Mouse (Mus musculus) midbrain, embryonic 12.5 days (tissue): ENCODE results near the gene Dxo. TPM values are rescaled to one million over a fixed set of nuclear protein-coding genes. Genes with fewer than 3 reads are reported as not detected.
A peak's percentile ranks its signal among the peaks of the same experiment; 100 is the strongest.

Experiments
- ATAC-seq: fragments of 200-750 bp; cut with Nextera tagmentation; 2 replicates; pipeline ENCODE4 v1.8.0; 2017; ENCODE audit warnings: low read depth, moderate TSS enrichment, moderate library complexity; ENCODE audit not compliant: low FRiP score
- H3K27ac ChIP-seq: fragments of 300-500 bp; sonication (generic); replicated peaks from 2 replicates; pipeline ENCODE4 v1.5.1; 2016; ENCODE audit warnings: mild to moderate bottlenecking
- H3K27me3 ChIP-seq: fragments of 300-500 bp; sonication (generic); 2 replicates; pipeline ENCODE4 v1.6.1; 2016; ENCODE audit warnings: mild to moderate bottlenecking
- H3K36me3 ChIP-seq: fragments of 300-500 bp; sonication (generic); 2 replicates; pipeline ENCODE4 v1.6.1; 2016
- H3K4me1 ChIP-seq: fragments of 300-500 bp; sonication (generic); 2 replicates; pipeline ENCODE4 v1.6.1; 2016
- H3K4me2 ChIP-seq: fragments of 300-500 bp; sonication (generic); replicated peaks from 2 replicates; pipeline ENCODE4 v1.6.1; 2016; ENCODE audit warnings: mild to moderate bottlenecking, moderate library complexity
- H3K4me3 ChIP-seq: fragments of 300-500 bp; sonication (generic); 2 replicates; pipeline ENCODE4 v1.5.1; 2016; ENCODE audit warnings: mild to moderate bottlenecking
- H3K9ac ChIP-seq: fragments of 300-500 bp; sonication (generic); replicated peaks from 2 replicates; pipeline ENCODE4 v1.6.1; 2016; ENCODE audit warnings: mild to moderate bottlenecking, moderate library complexity
- H3K9me3 ChIP-seq: fragments of 300-500 bp; sonication (generic); 2 replicates; pipeline ENCODE4 v1.6.1; 2016; ENCODE audit warnings: mild to moderate bottlenecking
- WGBS: fragments of 180-500 bp; shearing (Covaris S2); methylation state at CpG from one replicate; pipeline ENCODE4 v1.1.7; 2016; 5-methylcytosine and 5-hydroxymethylcytosine counted together
- polyA plus RNA-seq: library from polyadenylated mRNA; unstranded; fragments of >200 nt; fragmentation: Nextera tagmentation; extraction: Ambion mirVana; gene quantifications from 2 replicates; pipeline ENCODE4 v1.2.1, GENCODE M21; 2016

The Dxo gene
- polyA plus RNA-seq, 1 experiment from 2014 or later, result 72.7 TPM

DNA sequence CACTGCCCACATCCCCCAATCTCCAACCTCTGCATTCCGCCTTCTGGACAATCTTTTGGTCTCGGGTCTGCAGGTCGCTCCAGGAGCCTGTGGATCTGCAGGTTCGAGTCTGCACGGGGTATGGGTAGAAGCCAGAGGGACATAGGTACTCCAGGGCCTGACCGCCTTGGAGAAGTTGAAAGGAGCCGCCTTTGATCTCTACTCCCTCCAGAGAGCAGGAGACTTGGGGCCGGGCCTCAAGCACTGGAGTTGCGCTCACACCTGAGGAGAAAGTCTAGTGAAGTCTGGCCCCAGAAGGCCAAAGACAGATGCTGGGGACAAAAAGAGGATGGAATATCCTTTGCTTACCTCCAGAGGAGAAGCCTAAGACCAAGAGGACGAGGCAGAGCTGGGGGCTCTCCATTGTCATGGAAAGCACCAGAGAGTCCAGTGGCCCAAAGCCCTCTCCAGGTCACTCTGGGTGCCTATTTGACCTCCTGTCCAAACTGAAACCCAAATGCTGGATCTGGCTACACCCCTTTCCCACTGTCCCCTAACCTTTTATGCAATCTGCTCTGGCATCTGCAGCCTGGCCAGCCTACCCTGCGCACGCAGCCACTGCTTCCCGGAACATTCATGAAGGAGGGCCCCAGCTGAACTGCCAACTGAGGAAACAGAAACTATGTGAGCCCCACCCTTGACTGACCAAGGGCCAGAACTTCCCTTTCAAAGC, 25.0 kb downstream of the Dxo start:
- 72% methylated on average over 13 of the region's 13 CpGs for WGBS
- Histone ChIP-seq H3K9ac (no peak overlapping the region), H3K36me3 (peaks cover 10% of the 10 kb centered on the region), H3K9me3 (no peaks in the 10 kb centered on the region), H3K27ac (no peak overlapping the region), H3K4me1 (no peaks in the 10 kb centered on the region), H3K27me3 (0 out of 2 replicates have a peak, but pooled peaks cover 3% of the 10 kb centered on the region), H3K4me2 (no peak overlapping the region), H3K4me3 (no peak overlapping the region)
- no peak for ATAC-seq

DNA sequence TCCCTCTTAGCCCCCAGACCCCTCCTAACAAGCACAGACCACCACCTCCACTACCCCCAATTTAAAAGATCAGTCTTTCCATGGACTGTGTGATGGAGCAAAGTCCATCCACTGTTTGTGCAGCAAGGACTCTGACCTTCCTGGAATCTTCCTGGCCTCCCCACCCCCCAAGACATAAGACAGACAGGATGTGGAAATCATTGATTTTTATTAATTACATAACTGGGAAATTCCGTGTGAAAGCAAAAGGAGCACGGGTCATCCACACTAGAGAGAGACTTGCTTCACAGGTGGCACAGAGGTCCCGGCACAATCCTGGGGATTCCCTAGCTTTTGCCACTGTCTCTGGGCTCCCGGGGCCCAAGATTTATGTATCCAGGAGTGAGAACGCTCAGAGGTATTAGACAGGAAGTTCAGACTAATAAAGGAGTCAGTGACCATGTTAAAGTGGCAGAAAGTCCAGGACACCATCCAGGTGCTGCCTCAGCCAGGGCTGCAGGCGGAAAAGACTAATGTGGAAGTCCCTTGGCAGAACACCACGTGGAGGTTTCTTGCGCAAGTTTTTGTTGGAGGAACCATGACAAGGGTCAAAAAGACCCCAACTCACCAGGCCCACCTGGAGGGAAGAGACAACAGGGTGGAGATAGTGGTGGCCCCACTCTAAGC, 25.7 kb downstream of the Dxo start, which contains the start of gene Cfb:
Gene Cfb (minus strand): TSS at position 103 of the 666 bp plus-strand sequence.
- no peaks in the 10 kb centered on the region for H3K4me1 ChIP-seq
- 78% methylated on average over 8 of the region's 8 CpGs for WGBS
- no peak for ATAC-seq
- H3K36me3 ChIP-seq, result 0 out of 2 replicates have a peak, but pooled peaks cover 5% of the 10 kb centered on the region
- 0 out of 2 replicates have a peak, but pooled peaks cover 3% of the 10 kb centered on the region for H3K27me3 ChIP-seq
- no peak within 1 kb of the TSS for H3K9ac ChIP-seq
- no peak within 1 kb of the TSS for H3K27ac ChIP-seq
- H3K4me2 ChIP-seq, result no peak within 1 kb of the TSS
- H3K4me3 ChIP-seq, result no peak within 1 kb of the TSS
- no peaks in the 10 kb centered on the region for H3K9me3 ChIP-seq

DNA sequence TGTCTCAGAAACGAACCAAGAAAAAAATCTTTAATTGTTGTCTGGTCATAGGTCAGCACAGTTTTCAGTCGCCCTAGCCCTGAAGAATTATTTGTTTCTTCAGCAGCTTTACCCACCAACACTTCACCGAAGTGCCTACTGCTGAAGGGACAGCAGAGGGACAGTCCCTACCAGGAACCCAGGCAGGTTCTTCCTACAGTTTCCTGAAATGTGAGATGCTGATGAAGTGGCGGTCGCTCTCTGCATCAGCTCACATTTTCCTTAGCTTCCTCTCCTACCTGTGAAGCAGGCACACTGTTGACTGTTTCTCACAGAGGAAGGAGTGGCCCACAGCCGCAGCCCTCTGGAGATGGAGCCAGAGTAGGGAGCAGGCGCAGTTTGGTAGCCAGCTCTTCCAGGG, 29.2 kb downstream of the Dxo start:
- no peak for ATAC-seq
- H3K9me3 ChIP-seq, result no peaks in the 10 kb centered on the region
- 73% methylated on average over 7 of the region's 7 CpGs for WGBS
- H3K4me3 ChIP-seq, result no peak overlapping the region
- no peak overlapping the region for H3K4me2 ChIP-seq
- H3K4me1 ChIP-seq, result no peaks in the 10 kb centered on the region
- no peak overlapping the region for H3K27ac ChIP-seq
- H3K36me3 ChIP-seq, result no peaks in the 10 kb centered on the region
- H3K9ac ChIP-seq, result no peak overlapping the region
- 0 out of 2 replicates have a peak, but pooled peaks cover 3% of the 10 kb centered on the region for H3K27me3 ChIP-seq

DNA sequence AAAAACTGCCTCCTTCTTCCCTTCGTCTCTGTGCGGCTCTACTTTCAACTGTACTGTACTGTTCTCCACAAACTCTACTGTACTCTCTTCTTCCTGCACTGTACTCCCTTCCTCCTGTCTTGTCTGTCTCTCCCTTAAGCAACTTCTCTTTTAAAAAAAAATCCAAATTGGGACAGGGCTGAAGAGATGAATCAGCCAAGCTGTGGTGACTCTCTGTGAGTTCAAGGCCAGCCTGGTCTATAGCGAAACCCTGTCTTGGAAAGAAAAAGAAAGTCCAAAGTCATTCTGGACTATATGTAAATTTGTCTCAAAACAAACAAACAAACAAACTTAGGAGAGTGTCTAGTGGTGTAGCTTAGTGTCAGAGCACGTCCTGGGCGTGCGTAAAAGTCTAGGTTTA, 37.5 kb downstream of the Dxo start:
- Histone ChIP-seq H3K9me3 (no peaks in the 10 kb centered on the region), H3K36me3 (no peaks in the 10 kb centered on the region), H3K4me2 (no peak overlapping the region), H3K4me3 (no peak overlapping the region), H3K4me1 (no peaks in the 10 kb centered on the region), H3K27me3 (no peaks in the 10 kb centered on the region), H3K27ac (no peak overlapping the region), H3K9ac (no peak overlapping the region)
- 97% methylated on average over 6 of the region's 6 CpGs for WGBS
- ATAC-seq, result no peak

DNA sequence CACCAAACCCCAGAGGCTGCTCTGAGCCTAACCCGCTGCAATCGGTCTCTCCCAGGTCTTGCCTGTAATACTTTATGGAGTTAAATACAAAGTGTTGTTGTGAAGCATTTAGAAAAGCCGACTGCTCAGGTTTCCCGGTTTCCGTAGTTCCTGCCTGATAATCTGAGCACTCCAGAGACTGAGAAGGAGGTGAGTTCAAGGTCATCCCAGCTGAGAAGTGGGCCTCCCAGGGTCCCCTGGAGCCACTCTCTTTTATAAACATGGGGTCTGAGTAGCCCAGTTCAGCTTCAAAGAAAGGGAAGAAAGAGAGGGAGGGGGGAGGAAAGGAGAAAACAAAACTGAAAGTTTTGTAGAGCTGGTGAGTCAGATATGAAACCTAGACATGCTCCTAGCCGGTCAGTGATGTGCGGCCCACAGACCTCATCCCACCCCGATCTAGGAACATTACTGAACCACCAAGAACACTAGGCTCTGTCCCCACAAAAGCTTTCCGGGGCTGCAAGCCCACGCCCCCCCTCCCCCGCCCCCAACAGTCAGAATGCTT, 42.6 kb downstream of the Dxo start, which contains the start of gene Zbtb12:
Gene Zbtb12 (plus strand): TSS at position 148 of the 544 bp plus-strand sequence.
- Histone ChIP-seq H3K9me3 (no peaks in the 10 kb centered on the region), H3K27me3 (peaks cover 32% of the 10 kb centered on the region), H3K36me3 (no peaks in the 10 kb centered on the region), H3K9ac (no peak within 1 kb of the TSS), H3K4me2 (no peak within 1 kb of the TSS), H3K4me3 (no peak within 1 kb of the TSS), H3K27ac (no peak within 1 kb of the TSS), H3K4me1 (no peaks in the 10 kb centered on the region)
- ATAC-seq, result no peak
- 70% methylated on average over 11 of the region's 11 CpGs for WGBS

DNA sequence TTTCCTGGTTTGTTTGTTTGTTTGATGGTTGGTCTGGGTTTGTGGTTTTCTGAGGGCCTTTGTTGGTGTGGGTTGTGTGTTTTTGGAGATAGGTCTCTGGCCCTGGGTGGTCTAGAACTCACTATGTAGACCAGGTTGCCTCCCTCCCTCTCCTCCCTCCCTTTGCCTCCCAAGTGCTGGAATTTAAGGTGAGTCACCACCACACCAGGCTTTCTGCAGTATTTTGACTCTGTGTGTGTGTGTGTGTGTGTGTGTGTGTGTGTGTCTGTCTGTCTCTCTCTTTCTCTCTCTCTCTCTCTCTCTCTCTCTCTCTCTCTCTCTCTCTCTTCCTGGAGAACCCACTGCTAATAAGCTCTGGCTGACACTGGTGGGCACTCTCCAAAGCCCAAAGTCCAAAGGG, 44.3 kb downstream of the Dxo start:
- Histone ChIP-seq H3K27ac (no peak overlapping the region), H3K9me3 (no peaks in the 10 kb centered on the region), H3K4me2 (no peak overlapping the region), H3K4me1 (no peaks in the 10 kb centered on the region), H3K36me3 (no peaks in the 10 kb centered on the region), H3K9ac (no peak overlapping the region), H3K4me3 (no peak overlapping the region), H3K27me3 (peaks cover 32% of the 10 kb centered on the region)
- ATAC-seq, result no peak

DNA sequence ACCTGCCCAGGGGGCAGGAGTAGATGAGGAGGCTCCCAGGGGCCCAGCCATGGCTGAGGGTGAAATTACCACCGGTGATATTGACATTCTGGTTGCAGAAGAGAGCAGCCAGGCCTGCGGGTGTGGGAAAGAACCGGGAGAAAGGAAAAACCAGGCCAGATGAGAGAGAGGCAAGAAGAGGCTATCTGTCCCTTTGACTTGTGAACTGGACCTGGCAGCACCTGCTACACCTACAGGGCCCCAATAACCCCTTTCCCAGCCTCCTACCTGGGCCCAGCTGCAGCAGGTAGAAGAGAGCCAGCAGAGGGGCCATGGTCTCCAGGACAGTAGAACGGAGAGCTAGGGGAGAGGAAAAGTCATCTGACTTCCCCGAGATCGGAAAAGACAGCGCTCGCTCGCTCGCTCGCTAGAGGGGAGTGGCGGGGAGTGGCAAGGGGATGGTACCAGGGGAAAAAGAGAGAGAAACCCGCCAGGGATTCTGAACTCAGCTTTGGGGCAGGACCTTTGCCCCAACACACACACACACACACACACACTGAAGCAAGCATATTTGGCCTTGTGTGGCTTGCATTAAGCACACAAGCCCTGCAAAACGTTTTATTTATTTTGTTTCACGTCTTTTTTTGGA, 45.0 kb downstream of the Dxo start, which contains the start of gene Gm20547:
Gene Gm20547 (minus strand): TSS at position 360 of the 628 bp plus-strand sequence.
- Histone ChIP-seq H3K4me2 (no peak within 1 kb of the TSS), H3K27ac (no peak within 1 kb of the TSS), H3K9ac (peak within 1 kb of the TSS; percentile 21; the same call in 1 of the 2 replicates), H3K27me3 (peaks cover 32% of the 10 kb centered on the region), H3K36me3 (no peaks in the 10 kb centered on the region), H3K9me3 (no peaks in the 10 kb centered on the region), H3K4me1 (no peaks in the 10 kb centered on the region), H3K4me3 (no peak within 1 kb of the TSS)
- no peak for ATAC-seq
- WGBS, result 6% methylated on average over 15 of the region's 15 CpGs

DNA sequence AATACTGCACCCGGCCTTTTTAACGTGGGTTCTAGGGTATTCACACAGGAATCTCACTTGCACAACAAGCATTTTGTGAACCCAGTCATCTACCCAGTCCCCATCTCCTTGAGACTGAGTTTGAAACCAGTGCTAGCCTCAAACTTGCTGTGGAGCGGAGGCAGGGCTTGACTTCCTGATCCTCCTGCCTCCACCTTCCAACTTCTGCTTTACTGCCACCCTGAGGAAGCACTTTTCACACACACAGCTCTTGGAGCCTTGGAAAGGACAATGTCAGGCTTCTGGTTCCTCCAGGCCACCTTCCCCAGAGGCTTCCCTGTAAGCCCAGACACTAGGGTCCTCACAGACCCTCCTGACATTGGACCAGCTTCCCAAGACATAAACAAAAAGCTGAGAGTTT, 46.5 kb downstream of the Dxo start:
- H3K4me1 ChIP-seq, result no peaks in the 10 kb centered on the region
- WGBS, result 67% methylated on average over 3 of the region's 3 CpGs
- H3K36me3 ChIP-seq, result no peaks in the 10 kb centered on the region
- H3K4me2 ChIP-seq, result no peak overlapping the region
- H3K4me3 ChIP-seq, result no peak overlapping the region
- no peak for ATAC-seq
- no peak overlapping the region for H3K9ac ChIP-seq
- H3K27me3 ChIP-seq, result peaks cover 32% of the 10 kb centered on the region
- no peaks in the 10 kb centered on the region for H3K9me3 ChIP-seq
- H3K27ac ChIP-seq, result no peak overlapping the region

DNA sequence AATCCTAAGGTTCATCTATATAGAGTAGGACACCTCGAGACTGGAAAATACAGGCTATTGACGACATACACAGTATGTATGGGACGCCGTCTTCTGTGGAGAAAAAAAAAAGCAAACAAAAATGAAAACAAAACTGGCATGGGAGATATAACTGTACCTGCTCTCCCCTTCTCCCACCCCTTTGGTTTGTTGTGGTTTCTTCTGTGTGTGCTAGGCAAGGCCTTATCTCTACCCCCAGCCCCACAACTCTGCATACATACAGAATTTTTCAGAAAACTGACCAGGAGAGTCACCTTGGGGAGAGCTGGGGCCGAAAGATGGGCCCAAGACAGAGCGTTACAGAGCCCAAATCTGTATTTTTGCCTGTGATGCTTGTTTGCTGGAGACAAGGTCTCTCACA, 47.9 kb downstream of the Dxo start:
- Histone ChIP-seq H3K4me3 (no peak overlapping the region), H3K36me3 (no peaks in the 10 kb centered on the region), H3K4me1 (no peaks in the 10 kb centered on the region), H3K4me2 (no peak overlapping the region), H3K27me3 (peaks cover 32% of the 10 kb centered on the region), H3K9me3 (no peaks in the 10 kb centered on the region), H3K9ac (no peak overlapping the region), H3K27ac (no peak overlapping the region)
- no peak for ATAC-seq
- 89% methylated on average over 6 of the region's 6 CpGs for WGBS

DNA sequence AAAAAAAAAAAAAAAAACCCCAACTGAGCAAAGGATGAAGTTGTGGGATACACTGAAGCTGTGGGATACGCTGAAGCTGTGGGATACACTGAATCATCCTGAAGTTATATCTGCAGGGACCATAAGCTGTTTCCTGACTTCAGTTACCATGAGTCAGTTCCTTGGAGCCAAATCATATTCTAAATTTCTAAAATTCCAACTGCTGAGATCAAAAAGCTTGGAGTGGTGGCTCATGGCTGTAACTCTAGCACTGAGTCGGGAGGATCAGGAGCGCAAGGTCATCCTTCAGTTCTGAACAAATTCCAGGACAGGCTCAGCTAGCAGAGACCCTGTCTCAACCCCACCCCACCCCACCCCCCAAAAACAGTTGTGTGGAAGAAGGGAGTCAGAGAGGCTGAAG, 48.8 kb downstream of the Dxo start:
- ATAC-seq, result no peak
- peaks cover 24% of the 10 kb centered on the region for H3K27me3 ChIP-seq
- no peak overlapping the region for H3K9ac ChIP-seq
- no peak overlapping the region for H3K27ac ChIP-seq
- H3K4me2 ChIP-seq, result no peak overlapping the region
- H3K9me3 ChIP-seq, result no peaks in the 10 kb centered on the region
- 80% methylated on average over 3 of the region's 3 CpGs for WGBS
- no peak overlapping the region for H3K4me3 ChIP-seq
- no peaks in the 10 kb centered on the region for H3K36me3 ChIP-seq
- H3K4me1 ChIP-seq, result no peaks in the 10 kb centered on the region

DNA sequence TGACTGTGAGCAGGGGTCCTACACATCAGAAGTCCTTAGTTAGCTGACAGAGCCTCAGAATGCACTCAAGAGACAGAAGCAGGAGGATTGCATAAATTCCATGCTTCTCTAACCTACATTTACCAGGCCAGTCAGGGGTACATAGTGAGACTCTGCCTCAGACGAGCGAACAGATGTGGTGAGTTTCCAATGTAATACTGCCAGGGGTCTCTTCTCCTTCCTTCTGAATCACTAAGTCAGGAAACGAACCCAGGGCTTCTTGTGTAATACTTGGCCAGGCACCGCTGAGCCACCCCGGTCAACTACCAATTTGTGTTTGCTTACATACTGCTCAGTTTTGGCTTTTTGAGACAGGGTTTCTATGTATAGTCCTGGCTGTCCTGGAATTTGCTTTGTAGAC, 51.1 kb downstream of the Dxo start:
- no peaks in the 10 kb centered on the region for H3K9me3 ChIP-seq
- ATAC-seq, result no peak
- WGBS, result 87% methylated on average over 5 of the region's 5 CpGs
- 0 out of 2 replicates have a peak, but pooled peaks cover 8% of the 10 kb centered on the region for H3K27me3 ChIP-seq
- no peak overlapping the region for H3K27ac ChIP-seq
- no peaks in the 10 kb centered on the region for H3K36me3 ChIP-seq
- no peaks in the 10 kb centered on the region for H3K4me1 ChIP-seq
- H3K9ac ChIP-seq, result no peak overlapping the region
- H3K4me2 ChIP-seq, result no peak overlapping the region
- H3K4me3 ChIP-seq, result no peak overlapping the region
